Mouse (Mus musculus) hindbrain, embryonic 14.5 days (tissue): ENCODE results near the gene Nek2. TPM values are rescaled to one million over a fixed set of nuclear protein-coding genes. Genes with fewer than 3 reads are reported as not detected.

Source experiments
- polyA plus RNA-seq: library from polyadenylated mRNA; unstranded; fragments of >200 nt; fragmentation: Nextera tagmentation; extraction: Ambion mirVana; gene quantifications from 2 replicates; pipeline ENCODE4 v1.2.1, GENCODE M21; 2014

Nek2 gene
- polyA plus RNA-seq, 1 experiment from 2014 or later: 6.2 TPM

Other genes starting within 250 kb of the Nek2 start
- 7.7 and 7.8 TPM in 2 replicates for gene Dtl, start 245.9 kb upstream of the Nek2 start, polyA plus RNA-seq
- gene Ints7, start 245.8 kb upstream of the Nek2 start, polyA plus RNA-seq: 28.7 and 34.7 TPM in 2 replicates
- 46.2 and 47.4 TPM in 2 replicates for gene Lpgat1, start 103.6 kb upstream of the Nek2 start, polyA plus RNA-seq
- gene Slc30a1, start 85.3 kb downstream of the Nek2 start, polyA plus RNA-seq: 3.5 and 3.7 TPM in 2 replicates
- 2.6 and 5.3 TPM in 2 replicates for gene Rd3, start 155.9 kb downstream of the Nek2 start, polyA plus RNA-seq